Mouse (Mus musculus): ENCODE results near the gene Fsip1. TPM values are rescaled to one million over a fixed set of nuclear protein-coding genes. Genes with fewer than 3 reads are reported as not detected.

Gene Fsip1
- polyA plus RNA-seq, 1 experiment: 29.8 TPM

DNA sequence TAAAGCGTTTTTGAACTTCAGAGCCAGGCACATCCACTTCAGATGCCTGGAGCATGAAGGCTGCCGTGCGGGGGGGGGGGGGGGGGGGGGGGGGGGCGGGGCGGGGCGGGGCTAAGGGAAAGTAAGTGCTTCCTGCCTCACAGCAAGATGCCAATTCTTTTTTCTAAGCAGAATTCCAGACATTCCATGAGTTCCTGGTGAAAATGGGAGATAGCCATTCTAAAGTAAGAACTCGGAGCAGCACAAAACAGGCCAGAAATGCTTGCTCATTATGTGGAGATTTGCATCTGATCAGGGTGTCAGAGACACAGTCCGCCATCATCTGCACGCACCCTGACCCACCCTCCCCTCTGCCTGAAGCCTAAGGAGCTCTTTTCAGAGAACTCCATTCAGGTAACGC is 77.3 kb downstream of the Fsip1 start:
- no peak overlapping the region for H3K4me3 ChIP-seq (ENCODE audit: control insufficient read depth, low read depth, low read length)
- H3K27ac ChIP-seq (ENCODE audit: control insufficient read depth, insufficient read depth, low read depth, low read length): no peak overlapping the region
- TF ChIP-seq CTCF (IDR thresholded peaks at IDR 0.05; ENCODE audit: control insufficient read depth, insufficient read depth, insufficient replicate concordance, low read depth, low read length) (no peak), POLR2A (IDR thresholded peaks at IDR 0.05; ENCODE audit: control insufficient read depth, low read depth, low read length) (no peak)
- H3K27me3 ChIP-seq (ENCODE audit: control insufficient read depth, insufficient read depth, low read length): no peaks in the 10 kb centered on the region
- no peaks in the 10 kb centered on the region for H3K36me3 ChIP-seq (ENCODE audit: control insufficient read depth, insufficient read depth, low read length)
- peaks cover 3% of the 10 kb centered on the region; the same call in 1 of the 2 replicates for H3K4me1 ChIP-seq (ENCODE audit: control insufficient read depth, insufficient read depth, low read length)

DNA sequence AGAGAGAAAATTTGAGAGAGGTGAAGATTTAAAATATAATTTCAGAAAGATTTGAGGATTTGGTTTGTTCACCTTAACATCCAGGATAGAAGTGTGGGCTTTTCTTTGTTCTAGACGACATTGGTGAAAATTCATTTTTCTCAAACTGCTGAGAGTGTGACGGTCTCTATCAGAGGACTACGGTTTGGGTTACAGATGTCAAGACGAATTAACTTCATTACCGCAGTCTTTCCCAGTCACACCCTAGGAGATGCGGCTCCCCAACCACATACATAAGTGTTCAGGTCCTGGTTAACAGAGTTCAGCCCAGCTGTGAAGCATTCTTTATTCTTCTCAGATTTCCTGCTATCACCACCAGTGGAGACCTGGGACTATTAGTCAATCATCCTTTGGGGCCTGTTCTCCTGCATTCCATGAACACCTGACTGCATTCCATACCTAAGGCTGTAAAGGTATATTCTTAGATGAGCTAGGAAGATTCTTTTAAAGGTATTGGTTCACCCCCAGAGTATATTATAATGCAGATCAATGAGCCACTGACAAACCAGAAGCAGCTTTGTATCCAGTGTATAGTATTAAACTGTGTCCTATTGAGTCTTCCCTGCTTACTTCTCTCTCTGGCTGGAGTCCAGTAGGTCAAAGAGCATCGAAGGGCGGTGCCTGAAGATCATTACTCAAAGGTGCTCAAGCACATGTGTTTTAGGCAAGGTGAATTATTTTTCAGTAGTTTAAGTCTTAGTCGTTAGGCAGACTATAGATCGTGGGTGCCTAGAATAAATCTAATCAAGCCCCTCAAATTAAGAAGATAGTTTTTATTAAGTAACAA is 82.0 kb downstream of the Fsip1 start:
- Histone ChIP-seq H3K27me3 (ENCODE audit: control insufficient read depth, insufficient read depth, low read length) (no peaks in the 10 kb centered on the region), H3K36me3 (ENCODE audit: control insufficient read depth, insufficient read depth, low read length) (no peaks in the 10 kb centered on the region), H3K4me3 (ENCODE audit: control insufficient read depth, low read depth, low read length) (no peak overlapping the region), H3K4me1 (ENCODE audit: control insufficient read depth, insufficient read depth, low read length) (peaks cover 3% of the 10 kb centered on the region; the same call in 1 of the 2 replicates), H3K27ac (ENCODE audit: control insufficient read depth, insufficient read depth, low read depth, low read length) (no peak overlapping the region)
- TF ChIP-seq CTCF (IDR thresholded peaks at IDR 0.05; ENCODE audit: control insufficient read depth, insufficient read depth, insufficient replicate concordance, low read depth, low read length): no peak
- TF ChIP-seq POLR2A (IDR thresholded peaks at IDR 0.05; ENCODE audit: control insufficient read depth, low read depth, low read length): no peak

DNA sequence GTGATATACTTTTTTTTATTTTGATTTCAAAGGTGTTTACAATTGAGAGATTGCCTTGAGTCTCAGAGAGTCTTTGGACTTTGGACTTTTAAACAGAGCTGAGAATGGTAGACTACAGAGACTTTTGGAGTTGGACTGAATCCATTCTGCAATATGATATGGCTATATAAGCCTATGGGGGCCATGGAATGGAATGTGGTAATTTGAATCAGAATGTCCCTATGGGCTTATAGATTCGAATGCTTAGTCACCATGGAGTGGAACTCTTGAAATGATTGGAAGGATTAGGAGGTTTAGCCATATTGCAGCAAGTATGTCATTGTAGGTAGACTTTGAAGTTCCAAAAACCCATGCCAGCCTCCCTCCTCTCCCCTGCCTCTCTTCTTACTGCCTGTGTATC is 88.5 kb downstream of the Fsip1 start:
- no peaks in the 10 kb centered on the region for H3K27me3 ChIP-seq (ENCODE audit: control insufficient read depth, insufficient read depth, low read length)
- no peaks in the 10 kb centered on the region for H3K4me1 ChIP-seq (ENCODE audit: control insufficient read depth, insufficient read depth, low read length)
- TF ChIP-seq POLR2A (IDR thresholded peaks at IDR 0.05; ENCODE audit: control insufficient read depth, low read depth, low read length): no peak
- no peak for TF ChIP-seq CTCF (IDR thresholded peaks at IDR 0.05; ENCODE audit: control insufficient read depth, insufficient read depth, insufficient replicate concordance, low read depth, low read length)
- H3K27ac ChIP-seq (ENCODE audit: control insufficient read depth, insufficient read depth, low read depth, low read length): no peak overlapping the region
- H3K4me3 ChIP-seq (ENCODE audit: control insufficient read depth, low read depth, low read length): no peak overlapping the region
- H3K36me3 ChIP-seq (ENCODE audit: control insufficient read depth, insufficient read depth, low read length): no peaks in the 10 kb centered on the region

DNA sequence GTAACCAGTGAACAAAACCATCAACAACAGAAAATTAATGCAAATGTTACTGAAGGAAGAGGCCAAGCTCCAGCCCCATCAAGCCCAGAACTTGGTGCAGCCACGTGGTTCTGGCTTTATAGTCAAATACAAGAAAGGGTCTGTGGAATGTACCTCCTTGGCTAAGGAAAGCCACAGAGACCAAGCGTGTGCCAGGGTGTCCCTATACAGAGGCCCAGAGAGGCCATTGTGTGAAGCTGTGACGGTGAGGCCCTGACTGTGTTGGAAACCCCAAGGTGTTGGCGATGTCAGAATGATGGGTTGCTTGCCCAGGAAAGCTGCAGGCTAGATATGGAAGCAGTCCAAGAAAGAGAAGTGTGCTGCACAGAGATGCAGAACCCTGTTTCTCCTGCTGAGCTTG is 89.0 kb downstream of the Fsip1 start:
- H3K4me3 ChIP-seq (ENCODE audit: control insufficient read depth, low read depth, low read length): no peak overlapping the region
- H3K27me3 ChIP-seq (ENCODE audit: control insufficient read depth, insufficient read depth, low read length): no peaks in the 10 kb centered on the region
- no peaks in the 10 kb centered on the region for H3K4me1 ChIP-seq (ENCODE audit: control insufficient read depth, insufficient read depth, low read length)
- H3K27ac ChIP-seq (ENCODE audit: control insufficient read depth, insufficient read depth, low read depth, low read length): no peak overlapping the region
- H3K36me3 ChIP-seq (ENCODE audit: control insufficient read depth, insufficient read depth, low read length): no peaks in the 10 kb centered on the region
- TF ChIP-seq POLR2A (IDR thresholded peaks at IDR 0.05; ENCODE audit: control insufficient read depth, low read depth, low read length) (no peak), CTCF (IDR thresholded peaks at IDR 0.05; ENCODE audit: control insufficient read depth, insufficient read depth, insufficient replicate concordance, low read depth, low read length) (no peak)

DNA sequence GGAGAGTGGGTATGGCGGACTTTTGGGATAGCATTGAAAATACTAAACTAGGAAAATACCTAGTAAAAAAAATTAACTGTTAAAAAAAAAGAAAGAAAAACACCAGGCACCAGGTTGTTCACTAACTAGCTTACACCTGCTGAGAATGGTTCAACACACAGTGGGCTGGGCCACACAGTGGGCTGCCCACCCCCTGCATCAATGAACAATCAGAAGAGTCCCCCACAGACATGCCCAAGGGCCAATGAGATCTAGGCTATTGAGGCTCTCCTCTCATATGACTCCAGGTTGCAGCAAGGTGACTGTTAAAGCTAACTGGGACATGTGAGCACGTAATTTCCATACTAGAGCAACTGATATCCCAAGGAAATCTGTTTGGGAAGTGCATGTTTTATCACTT is 91.1 kb downstream of the Fsip1 start:
- no peak overlapping the region for H3K4me3 ChIP-seq (ENCODE audit: control insufficient read depth, low read depth, low read length)
- H3K4me1 ChIP-seq (ENCODE audit: control insufficient read depth, insufficient read depth, low read length): no peaks in the 10 kb centered on the region
- TF ChIP-seq POLR2A (IDR thresholded peaks at IDR 0.05; ENCODE audit: control insufficient read depth, low read depth, low read length): no peak
- TF ChIP-seq CTCF (IDR thresholded peaks at IDR 0.05; ENCODE audit: control insufficient read depth, insufficient read depth, insufficient replicate concordance, low read depth, low read length): no peak
- no peak overlapping the region for H3K27ac ChIP-seq (ENCODE audit: control insufficient read depth, insufficient read depth, low read depth, low read length)
- no peaks in the 10 kb centered on the region for H3K36me3 ChIP-seq (ENCODE audit: control insufficient read depth, insufficient read depth, low read length)
- no peaks in the 10 kb centered on the region for H3K27me3 ChIP-seq (ENCODE audit: control insufficient read depth, insufficient read depth, low read length)

DNA sequence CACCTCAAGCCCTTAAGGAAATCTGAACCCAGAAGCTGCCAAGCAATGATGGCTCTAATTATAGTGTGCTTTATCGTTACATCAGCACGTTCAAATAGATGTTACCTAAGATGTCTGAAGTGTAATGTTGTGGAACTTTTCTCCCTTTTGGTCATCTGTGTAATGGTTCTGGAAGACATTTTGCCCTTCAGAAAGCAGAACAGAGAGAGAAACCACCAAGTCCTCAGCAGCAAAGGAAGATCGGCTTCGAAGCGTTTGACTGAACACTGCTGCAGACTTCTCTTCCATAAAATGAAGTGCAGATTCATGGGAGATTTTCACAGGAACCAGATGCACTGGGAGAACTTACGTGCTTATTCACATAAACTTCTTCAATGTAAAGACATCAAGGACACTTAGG is 92.6 kb downstream of the Fsip1 start:
- no peak overlapping the region for H3K27ac ChIP-seq (ENCODE audit: control insufficient read depth, insufficient read depth, low read depth, low read length)
- no peaks in the 10 kb centered on the region for H3K4me1 ChIP-seq (ENCODE audit: control insufficient read depth, insufficient read depth, low read length)
- no peak overlapping the region for H3K4me3 ChIP-seq (ENCODE audit: control insufficient read depth, low read depth, low read length)
- no peaks in the 10 kb centered on the region for H3K36me3 ChIP-seq (ENCODE audit: control insufficient read depth, insufficient read depth, low read length)
- TF ChIP-seq POLR2A (IDR thresholded peaks at IDR 0.05; ENCODE audit: control insufficient read depth, low read depth, low read length): no peak
- TF ChIP-seq CTCF (IDR thresholded peaks at IDR 0.05; ENCODE audit: control insufficient read depth, insufficient read depth, insufficient replicate concordance, low read depth, low read length): no peak
- no peaks in the 10 kb centered on the region for H3K27me3 ChIP-seq (ENCODE audit: control insufficient read depth, insufficient read depth, low read length)

DNA sequence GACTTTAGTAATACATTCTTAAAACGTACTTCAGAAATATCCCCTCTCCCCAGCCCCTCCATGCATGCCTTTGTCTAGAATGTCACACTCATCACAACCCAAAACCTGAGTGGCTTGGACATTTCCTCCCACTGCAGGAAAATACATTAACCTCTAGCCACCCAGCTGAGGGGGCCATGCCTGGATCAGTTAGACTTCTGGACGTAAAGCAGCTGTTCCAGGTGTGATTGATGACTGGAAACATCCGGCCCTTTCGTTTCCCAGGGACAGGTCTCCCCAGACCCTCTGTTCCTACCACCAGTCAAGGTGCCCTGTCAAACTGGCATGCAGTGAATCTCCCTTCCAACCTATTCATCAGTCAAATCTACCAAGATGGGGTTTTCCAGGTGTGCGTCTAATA is 94.3 kb downstream of the Fsip1 start:
- H3K27me3 ChIP-seq (ENCODE audit: control insufficient read depth, insufficient read depth, low read length): no peaks in the 10 kb centered on the region
- H3K4me3 ChIP-seq (ENCODE audit: control insufficient read depth, low read depth, low read length): no peak overlapping the region
- no peak for TF ChIP-seq POLR2A (IDR thresholded peaks at IDR 0.05; ENCODE audit: control insufficient read depth, low read depth, low read length)
- TF ChIP-seq CTCF (IDR thresholded peaks at IDR 0.05; ENCODE audit: control insufficient read depth, insufficient read depth, insufficient replicate concordance, low read depth, low read length): no peak
- no peak overlapping the region for H3K27ac ChIP-seq (ENCODE audit: control insufficient read depth, insufficient read depth, low read depth, low read length)
- H3K4me1 ChIP-seq (ENCODE audit: control insufficient read depth, insufficient read depth, low read length): no peaks in the 10 kb centered on the region
- H3K36me3 ChIP-seq (ENCODE audit: control insufficient read depth, insufficient read depth, low read length): no peaks in the 10 kb centered on the region

All from testis, adult 2 months (tissue).